ENCODE assay signal across 8 mouse cellular contexts in genomic region chr9:64087461-64088235, GRCm38 (mm10). TPM values are rescaled to one million over a fixed set of nuclear protein-coding genes. Genes with fewer than 3 reads are reported as not detected.
DNase-seq lines count a peak whose midpoint lies in the region; ATAC-seq and TF ChIP-seq lines count a peak whose summit lies in the region.

No protein-coding gene starts in this region.

- H3K27ac ChIP-seq in forebrain, embryonic 10.5 days: peak overlapping the region; percentile 26
- H3K27ac ChIP-seq in forebrain, embryonic 15.5 days (replicated peaks): no peak overlapping the region
- H3K27ac ChIP-seq in hindbrain, embryonic 14.5 days: no peak overlapping the region
- no peak overlapping the region for H3K27ac ChIP-seq in left cerebral cortex, adult 2 months

- DNase-seq in forebrain, embryonic 10.5 days (ENCODE audit: extremely low spot score, low spot score): peak; percentile 84
- peak; percentile 51 for DNase-seq in cerebellum, adult 8-10 months
- DNase-seq in frontal cortex, postnatal 14 days (ENCODE audit: low spot score in 2 of 2): peak; percentile 44 to 77
- DNase-seq in hindbrain, embryonic 14.5 days (ENCODE audit: low spot score): peak; percentile 87
- DNase-seq in left cerebral cortex, adult 2 months (ENCODE audit: extremely low spot score in 1 of 2, low spot score in 2 of 2): peak; percentile 68 to 78
- peak; percentile 75 to 88 for DNase-seq in lung, postnatal 4 days
- DNase-seq in skeletal muscle tissue, adult 2 months (ENCODE audit: low read depth, low spot score): peak; percentile 67

- ATAC-seq in forebrain, embryonic 15.5 days (replicated peaks): no peak; the same call in 1 of the 2 replicates
- ATAC-seq in hindbrain, embryonic 14.5 days (ENCODE audit: low FRiP score): no peak

- intact Hi-C loops in left cerebral cortex, adult 2 months (cut with DNase I): loop anchor here (1.0 to 5.0 kb wide), 4 partner anchors 62 to 950 kb away; no protein-coding TSS in a partner anchor

- H3K4me1 ChIP-seq in forebrain, embryonic 10.5 days: peaks cover 39% of the 10 kb centered on the region
- peaks cover 14% of the 10 kb centered on the region for H3K4me1 ChIP-seq in forebrain, embryonic 15.5 days
- no peaks in the 10 kb centered on the region; the same call in 1 of the 2 replicates for H3K4me1 ChIP-seq in hindbrain, embryonic 14.5 days (replicated peaks; ENCODE audit: control insufficient read depth, insufficient read depth, low read length)

- H3K4me2 ChIP-seq in forebrain, embryonic 15.5 days (replicated peaks): no peak overlapping the region
- no peak overlapping the region for H3K4me2 ChIP-seq in hindbrain, embryonic 14.5 days (replicated peaks)

- H3K36me3 ChIP-seq in forebrain, embryonic 10.5 days (replicated peaks): no peaks in the 10 kb centered on the region
- H3K36me3 ChIP-seq in forebrain, embryonic 15.5 days: no peaks in the 10 kb centered on the region
- no peaks in the 10 kb centered on the region for H3K36me3 ChIP-seq in hindbrain, embryonic 14.5 days (replicated peaks; ENCODE audit: control insufficient read depth, insufficient read depth)

- WGBS in forebrain, embryonic 10.5 days: 48% methylated on average over 5 of the region's 5 CpGs
- 46% methylated on average over 5 of the region's 5 CpGs for WGBS in forebrain, embryonic 15.5 days
- WGBS in hindbrain, embryonic 14.5 days: 52% methylated on average over 5 of the region's 5 CpGs

- peak; percentile 98 for TF ChIP-seq CTCF in left cerebral cortex, adult 2 months (IDR thresholded peaks at IDR 0.05)

- no peaks in the 10 kb centered on the region for H3K9me3 ChIP-seq in forebrain, embryonic 10.5 days
- no peaks in the 10 kb centered on the region for H3K9me3 ChIP-seq in forebrain, embryonic 15.5 days
- H3K9me3 ChIP-seq in hindbrain, embryonic 14.5 days (ENCODE audit: control insufficient read depth, low read length): no peaks in the 10 kb centered on the region

- peaks cover 45% of the 10 kb centered on the region for H3K27me3 ChIP-seq in forebrain, embryonic 10.5 days (ENCODE audit: poor library complexity, severe bottlenecking)
- no peaks in the 10 kb centered on the region for H3K27me3 ChIP-seq in forebrain, embryonic 15.5 days
- H3K27me3 ChIP-seq in hindbrain, embryonic 14.5 days (ENCODE audit: control insufficient read depth, insufficient read depth, low read length): peaks cover 18% of the 10 kb centered on the region

- no peak overlapping the region for H3K9ac ChIP-seq in forebrain, embryonic 15.5 days (replicated peaks)
- no peak overlapping the region for H3K9ac ChIP-seq in hindbrain, embryonic 14.5 days

- H3K4me3 ChIP-seq in forebrain, embryonic 10.5 days: no peak overlapping the region
- H3K4me3 ChIP-seq in forebrain, embryonic 15.5 days: no peak overlapping the region
- no peak overlapping the region for H3K4me3 ChIP-seq in hindbrain, embryonic 14.5 days (replicated peaks; ENCODE audit: low read length)
- no peak overlapping the region for H3K4me3 ChIP-seq in left cerebral cortex, adult 2 months

RNA-seq across cellular contexts. Expression of gene Lctl, which starts 29.3 kb away (rescaled TPM):
- polyA plus RNA-seq in forebrain, embryonic 10.5 days (2016; fragmentation: Nextera tagmentation; extraction: Ambion mirVana): 0.11 TPM in 1 of 2 replicates, not detected in the other
- not detected in 2 replicates for polyA plus RNA-seq in forebrain, embryonic 15.5 days (2015; fragmentation: Nextera tagmentation; extraction: Ambion mirVana)
- polyA plus RNA-seq in hindbrain, embryonic 14.5 days (2014; fragmentation: Nextera tagmentation; extraction: Ambion mirVana): not detected in 2 replicates
- not detected for total RNA-seq in left cerebral cortex, adult 2 months (2021)
